13 mouse cellular contexts compared by ENCODE assay signal in the genomic region with DNA sequence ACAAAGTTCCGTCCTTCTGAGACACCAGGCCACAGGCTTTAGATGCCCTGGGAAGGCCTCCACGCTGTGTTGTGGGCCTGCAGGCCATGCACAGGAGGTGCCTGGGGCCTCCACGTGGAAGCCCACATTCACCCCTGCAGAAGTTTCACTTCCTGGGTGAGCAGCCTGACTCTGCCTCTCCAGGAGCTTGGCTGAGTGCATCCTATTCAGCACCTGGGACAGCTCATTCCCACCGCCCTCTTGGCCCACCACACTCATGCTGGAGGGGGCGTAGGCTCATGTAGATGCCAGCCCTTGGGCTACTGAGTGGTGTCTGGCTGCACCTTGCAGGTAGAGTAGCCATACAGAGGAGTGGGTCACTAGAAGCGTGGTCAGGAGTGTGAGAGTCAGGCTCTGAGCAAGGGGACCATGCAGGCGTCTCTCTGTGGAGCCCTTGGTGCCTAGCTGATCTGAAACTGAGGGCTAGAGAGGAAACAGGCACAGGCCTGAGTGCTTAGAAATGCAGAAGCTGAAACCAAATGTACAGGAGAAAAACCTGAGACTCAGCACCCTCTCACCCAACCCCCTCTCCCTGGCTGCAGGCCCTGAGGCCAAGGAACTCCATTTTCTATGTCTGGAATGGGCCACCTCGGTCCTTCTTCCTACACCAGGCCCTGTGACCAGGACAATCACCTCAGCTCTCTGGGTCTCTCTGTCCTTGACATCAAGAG. TPM values are rescaled to one million over a fixed set of nuclear protein-coding genes. Genes with fewer than 3 reads are reported as not detected.
DNase-seq lines count a peak whose midpoint lies in the region; ATAC-seq lines count a peak whose summit lies in the region.
"Had no signal": no experiment of that assay in that cellular context is flagged by ENCODE, and none has a peak within 500 bp of the region (broad histone marks: within the 10 kb centered on the region; RNA-seq: fewer than 3 reads in every experiment).

No protein-coding gene starts in this region.

- H3K36me3 ChIP-seq in forebrain, embryonic 10.5 days (replicated peaks) = no peaks in the 10 kb centered on the region
- H3K36me3 ChIP-seq in forebrain, embryonic 12.5 days (replicated peaks) = no peaks in the 10 kb centered on the region
- H3K36me3 ChIP-seq: limb, embryonic 12.5 days; neural tube, embryonic 13.5 days had no signal

- H3K27me3 ChIP-seq in forebrain, embryonic 10.5 days (ENCODE audit: poor library complexity, severe bottlenecking) = 0 out of 2 replicates have a peak, but pooled peaks cover 2% of the 10 kb centered on the region
- no peaks in the 10 kb centered on the region for H3K27me3 ChIP-seq in forebrain, embryonic 12.5 days
- H3K27me3 ChIP-seq: limb, embryonic 12.5 days; neural tube, embryonic 13.5 days had no signal

- H3K9me3 ChIP-seq in forebrain, embryonic 10.5 days = no peaks in the 10 kb centered on the region
- no peaks in the 10 kb centered on the region for H3K9me3 ChIP-seq in forebrain, embryonic 12.5 days
- H3K9me3 ChIP-seq: limb, embryonic 12.5 days; neural tube, embryonic 13.5 days had no signal

- no peak overlapping the region for H3K9ac ChIP-seq in forebrain, embryonic 12.5 days
- H3K9ac ChIP-seq: limb, embryonic 12.5 days; neural tube, embryonic 13.5 days had no signal

- H3K4me3 ChIP-seq in forebrain, embryonic 10.5 days = no peak overlapping the region
- no peak overlapping the region for H3K4me3 ChIP-seq in forebrain, embryonic 12.5 days (replicated peaks)
- H3K4me3 ChIP-seq: heart, adult 2 months; limb, embryonic 12.5 days; neural tube, embryonic 13.5 days had no signal

- WGBS in forebrain, embryonic 10.5 days = 64% methylated on average over 8 of the region's 8 CpGs
- WGBS in forebrain, embryonic 12.5 days = 66% methylated on average over 8 of the region's 8 CpGs

- no peak for DNase-seq in forebrain, embryonic 10.5 days (ENCODE audit: extremely low spot score, low spot score)
- DNase-seq in 416B (ENCODE audit: low read depth) = peak; percentile 42
- DNase-seq in left cerebral cortex, postnatal 10 days (ENCODE audit: extremely low spot score in 1 of 2, low spot score in 2 of 2) = no peak
- DNase-seq in lung, postnatal 14 days = no peak
- DNase-seq: cerebellum, postnatal 14 days; kidney, adult 2 months had no signal

- ATAC-seq in forebrain, embryonic 12.5 days (ENCODE audit: low FRiP score) = no peak
- peak; percentile 50 for ATAC-seq in common myeloid progenitor, adult 5-6 weeks (replicated peaks; ENCODE audit: low read depth, poor library complexity, severe bottlenecking)
- peak; percentile 70 for ATAC-seq in megakaryocyte progenitor cell, adult 5-6 weeks (replicated peaks; ENCODE audit: poor library complexity)
- ATAC-seq in activated CD4-positive, CD25-positive, alpha-beta regulatory T cell, adult 4 months = no peak

- H3K4me2 ChIP-seq in forebrain, embryonic 12.5 days = no peak overlapping the region
- H3K4me2 ChIP-seq: limb, embryonic 12.5 days; neural tube, embryonic 13.5 days had no signal

- peaks cover 30% of the 10 kb centered on the region for H3K4me1 ChIP-seq in forebrain, embryonic 10.5 days
- H3K4me1 ChIP-seq in forebrain, embryonic 12.5 days = peaks cover 8% of the 10 kb centered on the region

- intact Hi-C loops in left cerebral cortex, postnatal 10 days (cut with DNase I) = no loop called here

- H3K27ac ChIP-seq in forebrain, embryonic 10.5 days = peak overlapping the region; percentile 72; the same call in 1 of the 2 replicates
- no peak overlapping the region for H3K27ac ChIP-seq in forebrain, embryonic 12.5 days
- H3K27ac ChIP-seq: heart, adult 2 months; limb, embryonic 12.5 days; neural tube, embryonic 13.5 days had no signal

RNA-seq across cellular contexts. Expression of a gene that starts 1.4 kb away (rescaled TPM):
- 5.4 and 6.3 TPM in 2 replicates for polyA plus RNA-seq in forebrain, embryonic 10.5 days (2016; fragmentation: Nextera tagmentation; extraction: Ambion mirVana)
- 3.4 and 3.7 TPM in 2 replicates for polyA plus RNA-seq in forebrain, embryonic 12.5 days (2016; fragmentation: Nextera tagmentation; extraction: Ambion mirVana)
- total RNA-seq in common myeloid progenitor, adult 5-6 weeks (2017) = 23.9 and 39.0 TPM in 2 replicates
- total RNA-seq in megakaryocyte progenitor cell, adult 5-6 weeks (2015) = 19.1 and 22.0 TPM in 2 replicates
- total RNA-seq in megakaryocyte progenitor cell, adult 5-6 weeks (2017) = 19.6 and 28.5 TPM in 2 replicates
- polyA plus RNA-seq in activated CD4-positive, CD25-positive, alpha-beta regulatory T cell, adult 4 months (2017; shearing (Covaris generic)) = 1 to 10 TPM in 1 of 2 experiments, under 1 TPM in 1; 0.79 to 2.5 TPM
- total RNA-seq in left cerebral cortex, postnatal 10 days (2021) = 10 to 100 TPM in 1 of 2 experiments, 1 to 10 TPM in 1; 8.7 to 10.4 TPM

RNA-seq across cellular contexts. Expression of a gene that starts 14.4 kb away (rescaled TPM):
- polyA plus RNA-seq in forebrain, embryonic 10.5 days (2016; fragmentation: Nextera tagmentation; extraction: Ambion mirVana) = 255 and 270 TPM in 2 replicates
- polyA plus RNA-seq in forebrain, embryonic 12.5 days (2016; fragmentation: Nextera tagmentation; extraction: Ambion mirVana) = 381 and 393 TPM in 2 replicates
- 56.5 and 76.6 TPM in 2 replicates for total RNA-seq in common myeloid progenitor, adult 5-6 weeks (2017)
- total RNA-seq in megakaryocyte progenitor cell, adult 5-6 weeks (2015) = 85.3 and 89.2 TPM in 2 replicates
- 54.9 and 61.7 TPM in 2 replicates for total RNA-seq in megakaryocyte progenitor cell, adult 5-6 weeks (2017)
- polyA plus RNA-seq in activated CD4-positive, CD25-positive, alpha-beta regulatory T cell, adult 4 months (2017; shearing (Covaris generic)) = 10 to 100 TPM; 14.6 to 18.4 TPM
- 100 to 1,000 TPM; 493 to 499 TPM for total RNA-seq in left cerebral cortex, postnatal 10 days (2021)

RNA-seq across cellular contexts. Expression of a gene that starts 44.7 kb away (rescaled TPM):
- polyA plus RNA-seq in forebrain, embryonic 10.5 days (2016; fragmentation: Nextera tagmentation; extraction: Ambion mirVana) = 0.71 and 0.73 TPM in 2 replicates
- 1.8 and 2.2 TPM in 2 replicates for polyA plus RNA-seq in forebrain, embryonic 12.5 days (2016; fragmentation: Nextera tagmentation; extraction: Ambion mirVana)
- 2.4 and 2.9 TPM in 2 replicates for total RNA-seq in common myeloid progenitor, adult 5-6 weeks (2017)
- 3.5 and 4.8 TPM in 2 replicates for total RNA-seq in megakaryocyte progenitor cell, adult 5-6 weeks (2015)
- total RNA-seq in megakaryocyte progenitor cell, adult 5-6 weeks (2017) = 5.8 and 8.5 TPM in 2 replicates
- under 1 TPM; 0.38 to 0.49 TPM for polyA plus RNA-seq in activated CD4-positive, CD25-positive, alpha-beta regulatory T cell, adult 4 months (2017; shearing (Covaris generic))
- 1 to 10 TPM; 1.6 to 1.8 TPM for total RNA-seq in left cerebral cortex, postnatal 10 days (2021)

Comparison
In these comparisons a context has a peak if more than half of its experiments do, and no peak if none do; other contexts are left out.
1. ATAC-seq: peak in common myeloid progenitor, adult 5-6 weeks (single experiment) and megakaryocyte progenitor cell, adult 5-6 weeks (single experiment); none in forebrain, embryonic 12.5 days (single experiment) and activated CD4-positive, CD25-positive, alpha-beta regulatory T cell, adult 4 months (single experiment).